Mouse (Mus musculus) adipose tissue, adult 10 weeks (tissue): Measurements from ENCODE around the gene Lrrc8b. TPM values are rescaled to one million over a fixed set of nuclear protein-coding genes. Genes with fewer than 3 reads are reported as not detected.

ENCODE experiments used
- polyA plus RNA-seq: library from polyadenylated mRNA; stranded (reverse); fragments of 350-450 nt; fragmentation: Illumina TruSeq; extraction: RNeasy Lipid Tissue Mini Kit (QIAGEN cat#74804); gene quantifications from one replicate; pipeline ENCODE4 v1.2.3, GENCODE M21; 2014; ENCODE audit warnings: low read depth, low replicate concordance

The Lrrc8b gene
- 12.3 TPM for polyA plus RNA-seq

DNA sequence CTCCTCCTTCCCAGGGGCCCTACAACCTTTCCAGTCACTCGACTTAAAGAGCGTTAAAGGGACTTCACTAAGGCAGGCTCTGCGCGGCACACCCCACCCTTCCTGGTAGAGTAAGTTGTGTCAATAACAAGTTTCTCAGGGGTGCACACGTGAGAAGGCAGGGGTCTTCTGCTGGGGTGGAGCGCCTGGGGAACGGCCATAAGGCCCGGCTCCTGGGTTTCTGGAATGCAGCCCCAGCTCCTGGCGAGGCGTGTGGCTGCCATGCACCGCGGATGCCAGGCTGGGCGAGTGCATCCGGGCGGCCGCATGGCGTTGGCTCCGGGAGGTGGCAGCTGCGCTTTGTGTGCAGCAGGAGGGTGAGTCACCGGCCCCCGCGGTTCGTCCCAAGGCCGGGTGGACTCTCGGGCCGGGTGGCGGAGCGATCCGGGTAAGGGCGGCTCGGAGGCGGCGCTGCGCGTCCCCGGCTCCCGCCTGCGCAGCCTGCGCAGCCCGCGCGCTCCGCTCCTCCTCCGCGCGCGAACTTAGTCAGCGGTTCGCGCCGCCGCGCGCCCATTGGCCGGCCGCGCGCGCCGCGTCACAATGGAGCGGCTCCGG is at the start of gene Lrrc8b:
Lrrc8b (plus strand) TSS at position 578 of the 594 bp plus-strand sequence.

DNA sequence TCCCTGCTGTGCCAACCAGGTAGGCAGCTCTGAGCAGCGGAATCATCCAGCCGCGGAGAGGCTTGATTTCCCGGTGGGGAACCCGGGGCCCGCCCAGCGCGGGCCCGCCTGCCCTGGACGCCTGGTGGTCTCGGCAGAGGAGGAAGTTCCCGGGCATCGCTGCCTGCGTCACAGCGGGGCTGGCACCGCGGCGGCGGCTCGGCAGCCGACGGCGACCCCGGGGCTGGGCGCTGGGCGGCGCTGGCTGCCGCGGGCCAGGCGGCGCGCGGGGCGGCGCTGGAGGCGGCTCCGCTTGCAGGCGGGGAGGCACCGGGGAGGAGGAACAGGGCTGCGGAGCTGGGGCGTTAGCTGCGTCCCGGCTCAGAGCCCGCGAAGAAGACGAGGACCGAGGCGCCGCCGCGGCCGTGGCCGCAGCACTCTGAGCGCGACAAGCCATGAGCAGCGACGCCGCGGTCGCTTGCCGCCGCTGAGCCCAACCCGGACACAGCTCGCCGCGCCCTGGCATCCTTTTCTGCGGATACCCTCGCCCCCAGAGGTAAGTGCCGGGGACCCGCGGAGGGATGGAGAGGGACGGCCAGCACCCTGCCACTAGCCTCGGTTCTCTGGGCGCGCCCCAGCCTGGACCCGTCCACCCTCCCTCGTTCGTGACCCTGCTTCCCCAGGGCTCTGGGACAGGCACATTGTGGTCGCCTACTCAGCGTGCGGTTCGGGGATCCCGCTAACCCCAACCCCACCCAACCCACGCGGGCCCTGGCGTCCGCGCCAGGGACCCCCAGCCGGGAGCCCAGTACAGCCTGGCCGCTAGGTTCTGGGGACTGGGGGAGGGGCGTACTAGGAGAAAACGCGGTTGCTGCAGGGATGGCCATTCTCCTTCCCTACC is 103.8 kb downstream of the Lrrc8b start, which contains the start of gene Lrrc8c:
Lrrc8c (plus strand) TSS at position 293 of the 880 bp plus-strand sequence.

Other genes starting within 250 kb of the Lrrc8b start
- gene Gbp10, start 176.2 kb upstream of the Lrrc8b start, polyA plus RNA-seq, result 2.8 TPM
- gene Gm43302, start 122.1 kb upstream of the Lrrc8b start, polyA plus RNA-seq, result 0.50 TPM
- 13.2 TPM for gene Gbp6, start 122.1 kb upstream of the Lrrc8b start, polyA plus RNA-seq
- 13.3 TPM for gene Lrrc8c, start 103.6 kb downstream of the Lrrc8b start, polyA plus RNA-seq